Mouse (Mus musculus) ES-CJ7 (cell line): ENCODE results near the gene Prox1.

Experiments used
- DNase-seq: peaks from one replicate; pipeline ENCODE4 v3.0.0; 2011; ENCODE audit warnings: low read depth, low spot score

The Prox1 gene

GRCm38 (mm10) chr1:190169911-190170818 lies at the start of gene Prox1:
Gene Prox1, minus strand, starts transcription at chr1:190170714.
- DNase-seq = peak; percentile 94

- DNase-seq = no peak
Measured at GRCm38 (mm10) chr1:190216621-190217020, 46.1 kb upstream of the Prox1 start.

DNA sequence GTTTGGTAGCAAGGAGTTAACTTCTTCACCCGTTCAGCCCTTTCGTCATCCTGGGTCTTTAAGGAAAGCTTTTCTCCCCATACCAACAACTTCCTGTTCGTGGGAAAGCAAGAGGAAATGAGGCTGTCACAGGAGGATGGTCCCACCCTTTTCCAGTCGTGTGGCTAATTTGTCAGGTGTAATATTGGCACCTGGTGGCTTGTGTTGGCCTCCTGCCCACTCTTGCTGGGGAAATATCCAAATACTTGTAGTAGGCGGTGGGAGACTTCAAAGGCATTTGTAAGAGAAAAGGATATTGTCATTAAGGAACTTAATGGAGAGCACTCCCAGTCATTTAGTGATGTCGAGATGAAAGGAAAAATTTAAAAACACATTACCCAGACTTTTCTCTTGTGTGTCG lies 44.1 kb upstream of the Prox1 start:
- DNase-seq = no peak

DNA sequence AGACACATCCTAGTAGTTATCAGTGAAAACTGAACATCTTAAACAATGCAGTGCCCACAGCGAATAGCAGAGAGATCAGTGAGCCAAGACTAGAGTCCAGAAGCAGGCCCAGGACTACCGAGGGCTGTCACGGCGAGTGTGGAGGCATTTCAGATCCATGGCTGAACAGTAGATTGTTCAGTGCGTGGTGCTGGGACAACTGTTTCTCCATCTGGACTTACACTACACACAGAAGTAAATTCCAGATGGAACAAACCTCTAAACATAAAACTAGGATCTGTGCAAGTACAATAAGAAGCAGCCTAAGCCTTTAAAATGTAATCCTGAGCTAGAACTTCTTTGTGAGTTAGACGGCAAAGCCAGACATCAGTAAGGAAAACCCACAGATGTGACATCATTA lies 42.7 kb upstream of the Prox1 start:
- DNase-seq = no peak

- no peak for DNase-seq
Measured at GRCm38 (mm10) chr1:190207246-190207645, 36.7 kb upstream of the Prox1 start.

- no peak for DNase-seq
Measured at GRCm38 (mm10) chr1:190205691-190206090, 35.2 kb upstream of the Prox1 start.

- DNase-seq = no peak
Measured at GRCm38 (mm10) chr1:190204378-190205070, 34.0 kb upstream of the Prox1 start.

GRCm38 (mm10) chr1:190201696-190202095 lies 31.2 kb upstream of the Prox1 start:
- no peak for DNase-seq

DNA sequence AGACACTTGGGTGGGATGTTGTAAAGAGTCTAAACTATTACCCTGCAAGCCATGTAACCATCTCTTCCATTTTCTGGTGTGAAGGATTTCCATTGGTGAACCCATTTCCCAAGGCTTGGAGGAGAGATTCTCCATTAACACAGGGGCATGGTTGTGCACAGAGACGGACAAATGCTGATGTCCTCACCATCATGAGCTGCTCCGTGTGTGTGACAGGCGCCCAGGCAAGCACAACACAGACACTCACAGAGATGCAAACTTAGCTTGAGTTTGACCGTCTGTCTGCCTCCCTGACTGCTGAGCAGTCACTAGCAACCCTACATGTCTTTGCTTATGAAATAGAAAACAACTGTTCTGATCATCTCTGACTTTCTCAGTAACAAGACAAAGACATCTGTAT lies 30.5 kb upstream of the Prox1 start:
- no peak for DNase-seq

- no peak for DNase-seq
Measured at GRCm38 (mm10) chr1:190198247-190198646, 27.7 kb upstream of the Prox1 start.

DNA sequence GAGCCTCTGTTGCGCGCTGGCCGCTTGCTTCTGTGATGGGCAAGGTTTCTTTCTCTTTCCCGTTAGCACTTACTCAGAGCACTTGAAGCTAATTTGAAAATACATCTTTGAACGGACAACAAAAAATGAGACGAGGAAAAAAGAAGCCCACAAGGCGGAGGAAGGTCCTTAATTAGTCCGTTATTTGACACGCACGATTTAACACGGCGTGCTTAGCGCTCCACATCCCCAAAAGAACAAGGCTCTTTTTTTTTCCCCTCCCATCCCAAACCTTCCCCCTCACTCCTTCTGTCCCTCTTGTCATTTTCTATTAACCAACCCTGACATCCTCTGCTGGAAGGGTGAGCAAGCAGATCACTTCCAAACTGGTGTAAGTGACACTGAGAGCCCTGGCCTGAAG lies 21.5 kb upstream of the Prox1 start:
- no peak for DNase-seq

DNA sequence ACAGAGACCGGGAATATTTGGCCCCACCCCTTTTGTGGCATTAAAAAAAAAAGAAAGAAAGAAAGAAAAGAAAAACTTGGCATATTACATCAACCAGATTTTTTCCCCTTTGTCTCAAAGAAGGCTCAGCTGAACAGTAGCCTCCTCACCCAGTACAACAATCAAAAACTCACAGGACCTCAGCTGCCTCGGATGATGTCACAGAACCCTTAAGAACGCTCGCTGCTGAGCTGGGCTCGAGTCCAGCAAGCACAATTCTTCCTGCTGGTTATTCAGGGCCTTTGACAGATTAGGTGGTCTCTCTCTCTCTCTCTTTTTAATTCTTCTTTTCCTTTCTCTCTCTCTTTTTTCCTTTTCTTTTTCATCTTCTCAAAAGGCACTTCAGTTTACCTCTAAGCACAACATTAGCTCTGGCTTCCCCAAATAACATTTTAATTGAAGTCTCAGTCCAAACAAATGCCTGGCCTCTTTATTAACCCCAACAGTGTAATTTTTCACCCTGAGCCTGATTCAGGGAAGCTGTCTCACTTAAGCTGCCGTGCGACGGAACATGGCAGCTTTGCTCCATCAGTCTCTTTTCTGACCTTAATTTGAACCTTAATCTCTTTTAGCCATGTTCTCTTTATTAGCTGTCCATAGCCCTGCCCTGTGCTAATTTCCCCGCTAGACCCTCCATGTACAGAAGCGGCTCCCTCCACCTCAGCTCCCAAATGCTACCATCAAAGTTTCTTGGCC lies 19.9 kb upstream of the Prox1 start:
- DNase-seq = no peak

DNA sequence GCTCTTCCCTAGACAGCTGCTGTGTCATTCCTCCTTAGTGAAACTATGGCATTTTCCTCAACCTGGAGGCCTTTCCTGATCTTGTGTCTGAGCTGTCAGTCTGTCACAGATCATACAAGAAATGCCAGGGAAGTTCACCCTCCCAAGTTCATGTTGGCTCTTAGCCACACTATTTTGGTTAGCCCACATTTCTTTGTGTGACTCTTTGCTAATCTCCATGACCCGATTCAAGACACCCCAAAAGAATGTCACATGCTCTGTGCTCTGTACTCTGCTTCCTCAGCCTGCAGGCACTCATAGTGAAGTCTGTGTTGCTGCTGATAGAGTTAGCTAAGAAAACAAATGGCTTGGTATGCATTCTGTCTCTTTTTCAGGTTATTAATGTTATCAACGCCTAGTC lies 18.6 kb upstream of the Prox1 start:
- DNase-seq = no peak

GRCm38 (mm10) chr1:190186336-190186735 lies 15.8 kb upstream of the Prox1 start:
- DNase-seq = no peak

- DNase-seq = no peak
Measured at GRCm38 (mm10) chr1:190185284-190185683, 14.8 kb upstream of the Prox1 start.

DNA sequence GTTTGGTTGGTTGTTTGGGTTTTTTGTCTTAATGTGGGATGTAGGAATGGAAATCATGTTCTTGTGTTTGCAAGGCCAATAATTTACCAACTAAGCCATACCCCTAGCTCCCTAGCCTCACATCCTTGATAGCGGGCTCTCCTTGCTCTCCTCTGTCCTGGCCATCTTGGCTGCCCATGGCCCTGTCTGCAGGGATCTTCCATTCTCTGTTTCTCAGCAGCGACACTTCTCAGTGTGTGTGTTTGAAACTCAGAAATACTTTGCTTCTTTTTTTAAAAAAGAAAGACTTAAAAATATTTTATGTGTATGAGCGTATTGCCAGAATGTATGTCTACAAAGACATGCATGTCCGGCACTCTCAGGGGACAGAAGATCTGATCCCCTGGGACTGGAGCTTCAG lies 13.1 kb upstream of the Prox1 start:
- DNase-seq = no peak

DNA sequence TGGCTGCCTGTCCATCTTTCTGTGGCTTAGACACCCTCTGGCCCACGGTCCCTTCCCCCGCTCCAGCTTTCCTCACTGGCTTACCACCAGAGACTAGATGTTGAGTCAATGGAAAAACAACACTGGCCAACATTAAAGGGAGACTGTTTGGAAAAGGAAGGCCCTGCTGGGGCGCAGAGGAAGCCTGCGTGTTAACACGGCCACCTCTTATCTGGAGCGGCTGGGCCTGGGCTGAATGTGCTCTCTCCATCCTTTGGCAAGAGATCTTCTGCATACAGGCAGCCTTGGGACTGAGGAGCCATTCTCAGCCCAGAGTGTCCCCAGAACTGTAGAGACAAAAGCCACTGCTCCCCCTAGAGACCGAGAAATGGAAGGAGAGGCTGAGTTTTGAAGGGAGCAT lies 11.3 kb upstream of the Prox1 start:
- peak; percentile 50 for DNase-seq

DNA sequence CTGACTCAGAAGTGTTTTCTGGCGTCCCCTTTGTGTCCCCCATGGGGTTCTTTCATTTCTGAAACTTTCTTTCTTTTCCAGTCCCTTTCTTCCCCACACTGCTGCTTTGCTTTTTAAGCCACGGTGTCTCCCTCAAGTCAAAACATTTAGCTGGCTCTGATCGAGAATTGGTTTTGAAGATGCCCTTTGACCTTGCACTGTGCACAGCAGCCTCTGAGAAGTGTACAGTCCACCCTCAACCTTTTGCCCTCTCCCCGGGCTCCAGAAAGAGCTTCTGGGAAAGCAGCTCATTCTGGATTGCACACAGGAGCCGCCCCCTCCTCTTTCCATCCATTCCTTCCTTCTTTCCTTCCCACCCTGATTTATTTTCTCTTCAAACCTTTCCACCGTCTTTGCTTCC lies 10.3 kb upstream of the Prox1 start:
- no peak for DNase-seq

DNA sequence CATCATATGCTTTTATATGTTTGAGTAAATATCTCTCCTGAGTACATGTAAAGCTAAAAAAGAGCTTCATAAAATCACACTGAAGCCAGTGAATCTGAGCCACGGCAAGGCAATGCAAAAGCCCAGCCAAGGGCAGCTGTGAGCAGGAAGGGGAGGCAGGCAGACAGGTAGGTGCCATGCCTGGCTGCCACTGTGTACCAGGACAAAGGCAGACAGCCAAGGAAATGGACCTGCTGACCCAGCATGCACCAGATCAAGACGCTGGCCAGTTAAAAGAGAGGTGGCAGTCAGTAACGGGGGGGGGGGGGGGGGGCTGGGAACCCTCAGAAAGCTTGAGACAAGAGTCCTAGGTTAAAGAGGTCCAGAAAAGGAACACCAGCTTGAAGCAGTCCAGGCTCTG lies 6.4 kb upstream of the Prox1 start:
- DNase-seq = no peak

DNA sequence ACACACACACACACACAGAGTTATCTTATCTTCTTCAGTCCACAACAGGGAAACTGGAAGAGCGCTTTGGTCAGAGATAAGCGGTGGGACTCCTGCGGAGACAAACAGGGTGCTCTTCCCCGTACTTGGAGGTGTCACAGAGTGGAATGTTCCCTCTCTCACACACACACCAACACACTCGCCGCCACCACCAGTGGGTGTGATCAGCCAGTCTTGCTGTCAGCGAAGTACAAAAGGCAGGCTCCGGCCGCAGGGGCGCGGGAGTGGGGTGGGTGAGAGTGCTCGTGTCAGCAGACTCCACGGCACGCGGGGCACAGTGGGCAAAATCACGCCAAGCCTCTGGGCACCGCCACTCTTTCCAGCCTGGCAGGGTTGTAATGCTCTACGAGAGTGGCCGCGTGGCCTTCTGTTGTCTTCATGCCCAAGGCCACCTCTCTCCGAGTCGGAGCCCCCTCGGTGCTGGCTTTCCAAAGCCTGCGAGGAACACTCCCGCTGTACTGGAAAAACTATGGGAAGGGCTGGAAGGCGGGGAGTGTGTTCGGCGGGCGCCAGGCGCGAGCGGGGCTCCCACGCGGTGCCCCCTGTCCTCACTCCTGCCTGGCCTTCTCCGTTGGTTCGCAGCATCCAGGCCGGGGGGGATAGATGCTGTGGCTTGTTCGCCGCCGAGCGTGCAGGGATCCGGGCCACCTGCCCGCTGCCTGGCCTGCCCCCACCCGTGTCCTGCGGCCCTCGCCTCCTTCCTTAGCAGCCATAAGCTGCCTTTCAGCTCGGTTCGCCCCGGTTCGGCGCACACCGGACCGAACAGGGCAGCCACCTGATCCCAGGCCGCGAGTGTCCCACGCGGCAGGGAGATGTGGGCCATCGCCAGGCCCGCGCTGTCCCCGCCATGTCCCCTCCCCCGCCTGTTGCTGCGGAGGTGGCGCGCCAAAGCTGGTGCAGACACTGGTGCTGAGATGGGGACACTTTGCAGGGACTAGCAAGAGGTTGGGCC lies 4.5 kb upstream of the Prox1 start:
- DNase-seq = peak; percentile 41

- DNase-seq = peak; percentile 68
Measured at GRCm38 (mm10) chr1:190174231-190174630, 3.7 kb upstream of the Prox1 start.
